Mouse (Mus musculus) megakaryocyte, embryonic 14.5 days (primary cell): ENCODE data around the gene Lgals12.

Experiments
- FLI1 ChIP-seq: IDR thresholded peaks from 2 replicates; pipeline ENCODE4 v1.6.1; 2012; ENCODE audit warnings: low read length, inconsistent platforms, mixed read lengths
- GATA1 ChIP-seq: IDR thresholded peaks from 3 replicates; pipeline ENCODE4 v1.6.1; 2012; ENCODE audit warnings: mixed read lengths, low read length, inconsistent platforms, borderline replicate concordance

DNA sequence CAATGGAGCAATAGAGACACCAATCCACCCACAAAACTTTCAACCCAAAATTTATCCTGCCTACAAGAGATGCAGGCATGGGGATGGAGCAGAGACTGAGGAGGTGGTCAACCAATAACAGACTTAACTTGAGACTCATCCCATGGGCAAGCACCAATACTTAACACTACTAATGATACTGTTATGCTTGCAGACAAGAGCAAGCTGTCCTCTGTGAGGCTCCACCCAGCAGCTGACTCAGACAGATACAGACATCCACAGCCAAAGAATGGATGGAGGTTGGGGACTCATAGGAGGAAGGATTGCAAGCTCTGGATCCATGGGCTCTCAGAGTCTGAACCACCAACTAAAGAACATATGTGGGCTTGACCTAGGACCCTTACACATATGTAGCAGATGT lies 53.6 kb downstream of the Lgals12 start:
- TF ChIP-seq GATA1, result no peak
- no peak for TF ChIP-seq FLI1
